Mouse (Mus musculus): Measurements from ENCODE around the gene Nme6. TPM values are rescaled to one million over a fixed set of nuclear protein-coding genes. Genes with fewer than 3 reads are reported as not detected.
"Not testable (repeated sequence)": the region's sequence is repeated elsewhere in the genome, so short reads cannot be mapped to it uniquely, and the experiment has no call there.

Nme6 gene
- 53.7 and 58.7 TPM in 2 replicates for polyA plus RNA-seq (2014; fragmentation: Nextera tagmentation; extraction: Ambion mirVana)

GRCm38 (mm10) chr9:109832391-109833087, at the start of gene Nme6:
TSS of gene Nme6 (plus strand) at chr9:109832749.
- peak; percentile 78 for TF ChIP-seq CTCF (IDR thresholded peaks at IDR 0.05; ENCODE audit: low read depth)
- Histone ChIP-seq H3K4me3 (ENCODE audit: low read depth, low read length) (peak within 1 kb of the TSS; percentile 50), H3K27ac (ENCODE audit: low read depth) (peak within 1 kb of the TSS; percentile 50), H3K27me3 (ENCODE audit: insufficient read depth, low read length) (no peaks in the 10 kb centered on the region), H3K9ac (peak within 1 kb of the TSS; percentile 45), H3K36me3 (ENCODE audit: insufficient read depth) (peaks cover 12% of the 10 kb centered on the region), H3K9me3 (ENCODE audit: low read depth, low read length) (no peaks in the 10 kb centered on the region), H3K4me1 (ENCODE audit: insufficient read depth) (no peaks in the 10 kb centered on the region), H3K4me2 (peak within 1 kb of the TSS; percentile 60)
- WGBS: under 1% methylated on average over 32 of the region's 32 CpGs
- DNase-seq (peak; percentile 95), ATAC-seq (ENCODE audit: insufficient read depth) (peak; percentile 99)

GRCm38 (mm10) chr9:109790570-109790969, 42.0 kb upstream of the Nme6 start, which contains the start of gene Fbxw27:
TSS of gene Fbxw27 (minus strand) at chr9:109790670.
- not testable (repeated sequence) for H3K9me3 ChIP-seq (ENCODE audit: low read depth, low read length); H3K27me3 ChIP-seq (ENCODE audit: insufficient read depth, low read length); H3K4me2 ChIP-seq; H3K27ac ChIP-seq (ENCODE audit: low read depth); DNase-seq; H3K36me3 ChIP-seq (ENCODE audit: insufficient read depth); H3K4me3 ChIP-seq (ENCODE audit: low read depth, low read length); H3K9ac ChIP-seq; H3K4me1 ChIP-seq (ENCODE audit: insufficient read depth); ATAC-seq (ENCODE audit: insufficient read depth)
- WGBS: 71% methylated on average over 4 of the region's 4 CpGs

DNA sequence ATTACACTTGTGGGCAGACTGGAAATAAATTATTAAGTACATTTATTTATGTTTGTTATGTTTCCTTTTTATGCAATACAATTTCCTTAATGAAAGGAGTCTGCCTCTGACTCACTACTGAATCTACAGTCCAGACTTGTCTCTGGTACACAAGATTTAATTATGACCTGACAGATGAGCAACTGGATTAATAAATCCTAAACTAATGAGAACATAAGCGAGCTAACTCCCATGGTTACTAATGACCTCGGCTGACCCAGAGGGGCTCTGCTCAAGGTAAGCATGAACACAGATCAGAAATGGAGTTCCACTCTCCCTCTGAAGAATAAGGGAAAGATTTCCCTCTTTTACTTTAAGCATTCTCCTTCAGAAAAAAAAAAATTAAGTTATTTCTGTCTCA, 37.3 kb upstream of the Nme6 start:
- Histone ChIP-seq H3K36me3 (ENCODE audit: insufficient read depth) (no peaks in the 10 kb centered on the region), H3K27ac (ENCODE audit: low read depth) (no peak overlapping the region), H3K4me2 (no peak overlapping the region), H3K9me3 (ENCODE audit: low read depth, low read length) (no peaks in the 10 kb centered on the region), H3K4me1 (ENCODE audit: insufficient read depth) (no peaks in the 10 kb centered on the region), H3K4me3 (ENCODE audit: low read depth, low read length) (no peak overlapping the region), H3K27me3 (ENCODE audit: insufficient read depth, low read length) (no peaks in the 10 kb centered on the region), H3K9ac (no peak overlapping the region)
- ATAC-seq (ENCODE audit: insufficient read depth) (no peak), DNase-seq (no peak)
- no peak for TF ChIP-seq CTCF (IDR thresholded peaks at IDR 0.05; ENCODE audit: low read depth)
- WGBS: 74% methylated on average over 2 of the region's 2 CpGs

DNA sequence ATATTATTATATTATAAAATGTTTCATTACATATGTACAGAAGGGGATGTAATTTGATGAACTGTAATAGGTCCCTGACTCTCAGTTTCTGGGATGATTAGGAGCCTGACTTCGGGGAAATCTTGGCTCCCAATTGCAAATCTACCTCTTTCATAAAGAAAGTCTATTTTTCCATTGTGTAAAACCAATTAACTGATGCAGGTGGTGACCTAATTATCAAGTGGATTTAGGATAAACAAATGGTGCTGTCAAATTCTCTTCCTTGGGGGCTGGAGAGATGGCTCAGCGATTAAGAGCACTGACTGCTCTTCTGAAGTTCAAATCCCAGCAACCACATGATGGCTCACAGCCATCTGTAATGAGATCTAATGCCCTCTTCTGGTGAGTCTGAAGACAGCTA, 36.7 kb upstream of the Nme6 start:
- ATAC-seq (ENCODE audit: insufficient read depth) (no peak), DNase-seq (no peak)
- TF ChIP-seq CTCF (IDR thresholded peaks at IDR 0.05; ENCODE audit: low read depth): no peak
- Histone ChIP-seq H3K27ac (ENCODE audit: low read depth) (no peak overlapping the region), H3K36me3 (ENCODE audit: insufficient read depth) (no peaks in the 10 kb centered on the region), H3K4me2 (no peak overlapping the region), H3K27me3 (ENCODE audit: insufficient read depth, low read length) (no peaks in the 10 kb centered on the region), H3K4me3 (ENCODE audit: low read depth, low read length) (no peak overlapping the region), H3K4me1 (ENCODE audit: insufficient read depth) (no peaks in the 10 kb centered on the region), H3K9ac (no peak overlapping the region), H3K9me3 (ENCODE audit: low read depth, low read length) (no peaks in the 10 kb centered on the region)
- WGBS: 80% methylated on average over 2 of the region's 2 CpGs

DNA sequence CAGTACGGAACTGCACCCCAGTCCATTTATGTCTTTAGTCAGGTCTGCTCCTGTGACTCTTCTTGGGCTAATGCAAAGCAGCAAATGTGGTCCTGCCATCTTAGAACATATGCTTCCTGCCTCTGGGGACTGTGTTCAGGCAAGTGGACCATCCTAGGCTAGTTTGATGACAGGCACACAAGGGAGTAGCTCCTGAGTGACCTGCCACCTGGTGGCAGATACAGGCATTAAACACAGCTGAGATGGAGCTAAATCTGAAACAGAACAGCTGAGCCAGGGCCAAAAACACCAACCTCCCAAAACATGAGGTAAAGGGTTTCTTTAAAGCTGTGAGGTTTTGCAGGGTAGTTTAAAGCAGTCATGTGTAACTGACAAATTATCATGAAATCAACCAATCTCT, 34.5 kb upstream of the Nme6 start:
- Histone ChIP-seq H3K4me3 (ENCODE audit: low read depth, low read length) (no peak overlapping the region), H3K27me3 (ENCODE audit: insufficient read depth, low read length) (no peaks in the 10 kb centered on the region), H3K27ac (ENCODE audit: low read depth) (no peak overlapping the region), H3K4me2 (no peak overlapping the region), H3K36me3 (ENCODE audit: insufficient read depth) (no peaks in the 10 kb centered on the region), H3K9ac (no peak overlapping the region), H3K9me3 (ENCODE audit: low read depth, low read length) (no peaks in the 10 kb centered on the region), H3K4me1 (ENCODE audit: insufficient read depth) (no peaks in the 10 kb centered on the region)
- DNase-seq: peak; percentile 44
- no peak for ATAC-seq (ENCODE audit: insufficient read depth)
- 87% methylated on average over 1 of the region's 1 CpGs for WGBS
- peak; percentile 69 for TF ChIP-seq CTCF (IDR thresholded peaks at IDR 0.05; ENCODE audit: low read depth)

DNA sequence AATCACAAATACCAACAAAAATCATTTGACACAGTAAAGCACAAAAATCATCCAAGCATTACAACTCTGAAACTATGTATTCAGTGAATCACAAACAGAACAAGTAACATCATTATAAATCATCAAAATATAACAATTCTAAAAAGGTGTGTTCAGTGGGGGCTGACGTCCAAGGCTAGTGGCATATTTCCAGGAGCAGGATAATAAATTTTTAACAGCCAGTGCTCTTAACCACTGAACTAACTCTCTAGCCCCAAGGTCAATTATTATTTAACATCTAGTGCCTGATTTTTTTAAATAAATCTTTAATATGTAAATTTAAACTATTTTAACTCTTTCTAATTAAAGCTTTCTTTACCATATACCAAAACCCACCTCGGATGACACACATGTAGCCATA, 27.0 kb upstream of the Nme6 start:
- 65% methylated on average over 2 of the region's 2 CpGs for WGBS

GRCm38 (mm10) chr9:109806260-109806659, 26.3 kb upstream of the Nme6 start:
- TF ChIP-seq CTCF (IDR thresholded peaks at IDR 0.05; ENCODE audit: low read depth): no peak
- Histone ChIP-seq H3K9ac (no peak overlapping the region), H3K4me3 (ENCODE audit: low read depth, low read length) (no peak overlapping the region), H3K9me3 (ENCODE audit: low read depth, low read length) (no peaks in the 10 kb centered on the region), H3K36me3 (ENCODE audit: insufficient read depth) (no peaks in the 10 kb centered on the region), H3K4me1 (ENCODE audit: insufficient read depth) (no peaks in the 10 kb centered on the region), H3K4me2 (no peak overlapping the region), H3K27ac (ENCODE audit: low read depth) (no peak overlapping the region), H3K27me3 (ENCODE audit: insufficient read depth, low read length) (no peaks in the 10 kb centered on the region)
- ATAC-seq (ENCODE audit: insufficient read depth): no peak
- WGBS: 29% methylated on average over 1 of the region's 1 CpGs
- no peak for DNase-seq

More for the DNA sequence above, 27.0 kb upstream of the Nme6 start:
- not testable (repeated sequence) for ATAC-seq (ENCODE audit: insufficient read depth); H3K4me2 ChIP-seq; DNase-seq; H3K36me3 ChIP-seq (ENCODE audit: insufficient read depth); H3K9ac ChIP-seq; H3K9me3 ChIP-seq (ENCODE audit: low read depth, low read length); H3K27ac ChIP-seq (ENCODE audit: low read depth); H3K4me3 ChIP-seq (ENCODE audit: low read depth, low read length); H3K4me1 ChIP-seq (ENCODE audit: insufficient read depth); H3K27me3 ChIP-seq (ENCODE audit: insufficient read depth, low read length)
